8 mouse cellular contexts compared by ENCODE assay signal in genomic region chr8:84839875-84840247, GRCm38 (mm10). TPM values are rescaled to one million over a fixed set of nuclear protein-coding genes. Genes with fewer than 3 reads are reported as not detected.
DNase-seq lines count a peak whose midpoint lies in the region; ATAC-seq and TF ChIP-seq lines count a peak whose summit lies in the region.

No protein-coding gene starts in this region.

- H3K27ac ChIP-seq in embryonic facial prominence, embryonic 15.5 days (replicated peaks) = peak overlapping the region; percentile 92
- H3K27ac ChIP-seq in intestine, postnatal 0 days (ENCODE audit: low read depth, low read length) = peak overlapping the region; percentile 80
- peak overlapping the region; percentile 83 for H3K27ac ChIP-seq in neural tube, embryonic 14.5 days (ENCODE audit: low read depth, low read length)

- whole genome bisulfite sequencing in lung, adult 2 months = under 1% methylated on average over 7 of the region's 7 CpGs
- 2% methylated on average over 7 of the region's 7 CpGs for whole genome bisulfite sequencing in embryonic facial prominence, embryonic 15.5 days
- WGBS in intestine, postnatal 0 days = under 1% methylated on average over 7 of the region's 7 CpGs
- WGBS in neural tube, embryonic 14.5 days = 4% methylated on average over 7 of the region's 7 CpGs

- H3K27me3 ChIP-seq in embryonic facial prominence, embryonic 15.5 days = no peaks in the 10 kb centered on the region
- H3K27me3 ChIP-seq in intestine, postnatal 0 days (replicated peaks; ENCODE audit: control insufficient read depth, insufficient read depth, low read length) = no peaks in the 10 kb centered on the region
- H3K27me3 ChIP-seq in neural tube, embryonic 14.5 days (ENCODE audit: control insufficient read depth, insufficient read depth, low read length) = no peaks in the 10 kb centered on the region

- TF ChIP-seq CTCF in lung, adult 2 months (IDR thresholded peaks at IDR 0.05; ENCODE audit: insufficient read depth, low read length) = no peak
- no peak for TF ChIP-seq CTCF in intestine, postnatal 0 days (IDR thresholded peaks at IDR 0.05; ENCODE audit: low read depth)

- peaks cover 6% of the 10 kb centered on the region for H3K4me1 ChIP-seq in lung, adult 2 months (ENCODE audit: control insufficient read depth, insufficient read depth, low read length)
- H3K4me1 ChIP-seq in embryonic facial prominence, embryonic 15.5 days = peaks cover 55% of the 10 kb centered on the region
- no peaks in the 10 kb centered on the region; the same call in 1 of the 2 replicates for H3K4me1 ChIP-seq in intestine, postnatal 0 days (replicated peaks; ENCODE audit: control insufficient read depth, insufficient read depth, low read length)
- peaks cover 19% of the 10 kb centered on the region for H3K4me1 ChIP-seq in neural tube, embryonic 14.5 days (ENCODE audit: control insufficient read depth, insufficient read depth, low read length)

- peaks cover 74% of the 10 kb centered on the region for H3K36me3 ChIP-seq in embryonic facial prominence, embryonic 15.5 days
- peaks cover 70% of the 10 kb centered on the region for H3K36me3 ChIP-seq in intestine, postnatal 0 days (ENCODE audit: control insufficient read depth, insufficient read depth)
- peaks cover 67% of the 10 kb centered on the region for H3K36me3 ChIP-seq in neural tube, embryonic 14.5 days (ENCODE audit: control insufficient read depth, insufficient read depth, low read length)

- TF ChIP-seq POLR2A in lung, adult 2 months (IDR thresholded peaks at IDR 0.05; ENCODE audit: borderline replicate concordance, extremely low read depth, low read depth, low read length) = no peak

- peak overlapping the region; percentile 64 for H3K4me2 ChIP-seq in embryonic facial prominence, embryonic 15.5 days (replicated peaks)
- H3K4me2 ChIP-seq in intestine, postnatal 0 days (replicated peaks; ENCODE audit: low read depth) = peak overlapping the region; percentile 78
- H3K4me2 ChIP-seq in neural tube, embryonic 14.5 days (ENCODE audit: low read depth, low read length) = peak overlapping the region; percentile 70

- DNase-seq in lung, adult 2 months = no peak
- no peak for DNase-seq in lung, postnatal 14 days
- DNase-seq in adrenal gland, adult 8-10 months = no peak
- DNase-seq in layer of hippocampus, adult 18-20 months (ENCODE audit: low spot score in 2 of 2) = no peak
- no peak for DNase-seq in spleen, adult 12 weeks (ENCODE audit: low spot score)

- H3K4me3 ChIP-seq in lung, adult 2 months (replicated peaks; ENCODE audit: extremely low read depth, low read depth, low read length) = peak overlapping the region; percentile 86
- H3K4me3 ChIP-seq in embryonic facial prominence, embryonic 15.5 days (replicated peaks) = peak overlapping the region; percentile 86
- H3K4me3 ChIP-seq in intestine, postnatal 0 days (ENCODE audit: low read depth, low read length) = peak overlapping the region; percentile 77
- H3K4me3 ChIP-seq in neural tube, embryonic 14.5 days (ENCODE audit: low read depth, low read length) = peak overlapping the region; percentile 84

- no peak for ATAC-seq in embryonic facial prominence, embryonic 15.5 days (ENCODE audit: insufficient number of reproducible peaks, low FRiP score, low TSS enrichment, low read depth)
- ATAC-seq in intestine, postnatal 0 days = no peak
- no peak for ATAC-seq in neural tube, embryonic 14.5 days (ENCODE audit: low read depth)

- H3K9ac ChIP-seq in embryonic facial prominence, embryonic 15.5 days = peak overlapping the region; percentile 89
- peak overlapping the region; percentile 73 for H3K9ac ChIP-seq in intestine, postnatal 0 days (ENCODE audit: low read depth, low read length)
- H3K9ac ChIP-seq in neural tube, embryonic 14.5 days (replicated peaks; ENCODE audit: low read depth, low read length) = peak overlapping the region; percentile 87

- no peaks in the 10 kb centered on the region for H3K9me3 ChIP-seq in embryonic facial prominence, embryonic 15.5 days (replicated peaks)
- no peaks in the 10 kb centered on the region for H3K9me3 ChIP-seq in intestine, postnatal 0 days (ENCODE audit: control insufficient read depth)
- no peaks in the 10 kb centered on the region for H3K9me3 ChIP-seq in neural tube, embryonic 14.5 days (ENCODE audit: control insufficient read depth, low read length)

RNA-seq across cellular contexts. Expression of gene Rad23a, which starts 0.6 kb away (rescaled TPM):
- 72.6 and 75.9 TPM in 2 replicates for polyA plus RNA-seq in lung, adult 2 months (2012; rRNA removed)
- 104 and 110 TPM in 2 replicates for polyA plus RNA-seq in embryonic facial prominence, embryonic 15.5 days (2015; fragmentation: Nextera tagmentation; extraction: Ambion mirVana)
- 67.8 and 74.2 TPM in 2 replicates for polyA plus RNA-seq in intestine, postnatal 0 days (2015; fragmentation: Nextera tagmentation; extraction: Ambion mirVana)
- 69.4 and 78.1 TPM in 2 replicates for polyA plus RNA-seq in neural tube, embryonic 14.5 days (2014; fragmentation: Nextera tagmentation; extraction: Ambion mirVana)
- total RNA-seq in adrenal gland, adult 8-10 months (2022) = 100 to 1,000 TPM; 107 to 125 (median 111) TPM
- 10 to 100 TPM; 63.8 to 77.0 TPM for total RNA-seq in layer of hippocampus, adult 18-20 months (2021)

RNA-seq across cellular contexts. Expression of gene Calr, which starts 6.9 kb away (rescaled TPM):
- polyA plus RNA-seq in lung, adult 2 months (2012; rRNA removed) = 152 and 189 TPM in 2 replicates
- polyA plus RNA-seq in embryonic facial prominence, embryonic 15.5 days (2015; fragmentation: Nextera tagmentation; extraction: Ambion mirVana) = 975 and 998 TPM in 2 replicates
- polyA plus RNA-seq in intestine, postnatal 0 days (2015; fragmentation: Nextera tagmentation; extraction: Ambion mirVana) = 474 and 507 TPM in 2 replicates
- 615 and 623 TPM in 2 replicates for polyA plus RNA-seq in neural tube, embryonic 14.5 days (2014; fragmentation: Nextera tagmentation; extraction: Ambion mirVana)
- 100 to 1,000 TPM; 629 to 719 (median 673) TPM for total RNA-seq in adrenal gland, adult 8-10 months (2022)
- total RNA-seq in layer of hippocampus, adult 18-20 months (2021) = 100 to 1,000 TPM; 506 to 521 TPM

RNA-seq across cellular contexts. Expression of gene Gadd45gip1, which starts 8.5 kb away (rescaled TPM):
- polyA plus RNA-seq in lung, adult 2 months (2012; rRNA removed) = 21.3 and 31.7 TPM in 2 replicates
- 46.5 TPM in 2 replicates for polyA plus RNA-seq in embryonic facial prominence, embryonic 15.5 days (2015; fragmentation: Nextera tagmentation; extraction: Ambion mirVana)
- 36.3 and 37.6 TPM in 2 replicates for polyA plus RNA-seq in intestine, postnatal 0 days (2015; fragmentation: Nextera tagmentation; extraction: Ambion mirVana)
- polyA plus RNA-seq in neural tube, embryonic 14.5 days (2014; fragmentation: Nextera tagmentation; extraction: Ambion mirVana) = 33.1 and 39.8 TPM in 2 replicates
- total RNA-seq in adrenal gland, adult 8-10 months (2022) = 10 to 100 TPM; 63.6 to 68.4 (median 66.2) TPM
- 10 to 100 TPM; 27.3 to 27.4 TPM for total RNA-seq in layer of hippocampus, adult 18-20 months (2021)

RNA-seq across cellular contexts. Expression of gene Farsa, which starts 16.9 kb away (rescaled TPM):
- 33.8 and 42.4 TPM in 2 replicates for polyA plus RNA-seq in lung, adult 2 months (2012; rRNA removed)
- polyA plus RNA-seq in embryonic facial prominence, embryonic 15.5 days (2015; fragmentation: Nextera tagmentation; extraction: Ambion mirVana) = 94.5 and 99.8 TPM in 2 replicates
- 27.3 and 28.3 TPM in 2 replicates for polyA plus RNA-seq in intestine, postnatal 0 days (2015; fragmentation: Nextera tagmentation; extraction: Ambion mirVana)
- 90.9 and 98.2 TPM in 2 replicates for polyA plus RNA-seq in neural tube, embryonic 14.5 days (2014; fragmentation: Nextera tagmentation; extraction: Ambion mirVana)
- total RNA-seq in adrenal gland, adult 8-10 months (2022) = 10 to 100 TPM; 59.9 to 76.8 (median 68.0) TPM
- 10 to 100 TPM; 48.8 to 50.1 TPM for total RNA-seq in layer of hippocampus, adult 18-20 months (2021)

RNA-seq across cellular contexts. Expression of gene Dand5, which starts 17.2 kb away (rescaled TPM):
- polyA plus RNA-seq in lung, adult 2 months (2012; rRNA removed) = 2.5 and 2.9 TPM in 2 replicates
- 8.4 and 8.9 TPM in 2 replicates for polyA plus RNA-seq in embryonic facial prominence, embryonic 15.5 days (2015; fragmentation: Nextera tagmentation; extraction: Ambion mirVana)
- 1.9 and 2.2 TPM in 2 replicates for polyA plus RNA-seq in intestine, postnatal 0 days (2015; fragmentation: Nextera tagmentation; extraction: Ambion mirVana)
- 12.3 and 16.9 TPM in 2 replicates for polyA plus RNA-seq in neural tube, embryonic 14.5 days (2014; fragmentation: Nextera tagmentation; extraction: Ambion mirVana)
- 10 to 100 TPM; 11.2 to 14.9 (median 12.5) TPM for total RNA-seq in adrenal gland, adult 8-10 months (2022)
- 10 to 100 TPM; 10.7 to 10.9 TPM for total RNA-seq in layer of hippocampus, adult 18-20 months (2021)
